Mouse (Mus musculus) testis, adult 2 months (tissue): ENCODE measurements at regions not wholly inside any gene's neighbourhood (a gene's known extent, or its start where the extent isn't known, plus 50 kb on each side); places are given as distances from the start of the nearest gene placed in this dataset.

Source experiments
- H3K27ac ChIP-seq: fragments of 200-500 bp; 2 replicates; pipeline ENCODE4 v1.5.1; 2012; ENCODE audit warnings: low read depth, low read length; ENCODE audit not compliant: control insufficient read depth, insufficient read depth
- H3K27me3 ChIP-seq: fragments of 200-500 bp; 2 replicates; pipeline ENCODE4 v1.6.1; 2012; ENCODE audit warnings: mild to moderate bottlenecking, low read length, moderate library complexity; ENCODE audit not compliant: control insufficient read depth, insufficient read depth
- H3K36me3 ChIP-seq: fragments of 200-500 bp; 2 replicates; pipeline ENCODE4 v1.6.1; 2012; ENCODE audit warnings: mild to moderate bottlenecking, low read length; ENCODE audit not compliant: control insufficient read depth, insufficient read depth
- H3K4me1 ChIP-seq: fragments of 200-500 bp; 2 replicates; pipeline ENCODE4 v1.6.1; 2012; ENCODE audit warnings: low read length; ENCODE audit not compliant: control insufficient read depth, insufficient read depth
- H3K4me3 ChIP-seq: fragments of 200-500 bp; 2 replicates; pipeline ENCODE4 v1.5.1; 2012; ENCODE audit warnings: low read depth, mild to moderate bottlenecking, low read length, moderate library complexity, mixed read lengths; ENCODE audit not compliant: control insufficient read depth
- CTCF ChIP-seq: fragments of 200-500 bp; IDR thresholded peaks from 2 replicates; pipeline ENCODE4 v1.5.1; 2012; ENCODE audit warnings: low read depth, mild to moderate bottlenecking, inconsistent platforms, low read length, moderate library complexity; ENCODE audit not compliant: control insufficient read depth, insufficient read depth, insufficient replicate concordance
- POLR2A ChIP-seq: fragments of 200-500 bp; IDR thresholded peaks from 2 replicates; pipeline ENCODE4 v1.6.1; 2012; ENCODE audit warnings: low read depth, mild to moderate bottlenecking, inconsistent platforms, low read length, moderate library complexity; ENCODE audit not compliant: control insufficient read depth

- Histone ChIP-seq H3K4me1 (no peaks in the 10 kb centered on the region), H3K27me3 (no peaks in the 10 kb centered on the region), H3K4me3 (no peak overlapping the region), H3K36me3 (no peaks in the 10 kb centered on the region), H3K27ac (no peak overlapping the region)
- TF ChIP-seq CTCF (no peak), POLR2A (no peak)
Measured at GRCm38 (mm10) chrX:12318848-12319651, 158.9 kb upstream of the Bcor start.

- H3K4me3 ChIP-seq = no peak overlapping the region
- no peaks in the 10 kb centered on the region for H3K36me3 ChIP-seq
- no peaks in the 10 kb centered on the region for H3K27me3 ChIP-seq
- no peaks in the 10 kb centered on the region for H3K4me1 ChIP-seq
- TF ChIP-seq CTCF = no peak
- TF ChIP-seq POLR2A = no peak
- H3K27ac ChIP-seq = no peak overlapping the region
Measured at GRCm38 (mm10) chrX:12322453-12322852, 162.3 kb upstream of the Bcor start.

GRCm38 (mm10) chrX:12323268-12323667 lies 163.1 kb upstream of the Bcor start:
- Histone ChIP-seq H3K4me3 (no peak overlapping the region), H3K4me1 (no peaks in the 10 kb centered on the region), H3K27ac (no peak overlapping the region), H3K27me3 (no peaks in the 10 kb centered on the region), H3K36me3 (no peaks in the 10 kb centered on the region)
- TF ChIP-seq POLR2A (no peak), CTCF (no peak)

- no peaks in the 10 kb centered on the region for H3K4me1 ChIP-seq
- no peak overlapping the region for H3K27ac ChIP-seq
- TF ChIP-seq CTCF = no peak
- no peak for TF ChIP-seq POLR2A
- H3K36me3 ChIP-seq = no peaks in the 10 kb centered on the region
- no peak overlapping the region for H3K4me3 ChIP-seq
- H3K27me3 ChIP-seq = no peaks in the 10 kb centered on the region
Measured at GRCm38 (mm10) chrX:12323812-12324211, 163.7 kb upstream of the Bcor start.

- no peak for TF ChIP-seq CTCF
- no peaks in the 10 kb centered on the region for H3K4me1 ChIP-seq
- H3K36me3 ChIP-seq = no peaks in the 10 kb centered on the region
- no peak overlapping the region for H3K27ac ChIP-seq
- no peaks in the 10 kb centered on the region for H3K27me3 ChIP-seq
- no peak overlapping the region for H3K4me3 ChIP-seq
Measured at GRCm38 (mm10) chrX:12327464-12327863, 167.3 kb upstream of the Bcor start.

- H3K27me3 ChIP-seq = no peaks in the 10 kb centered on the region
- H3K27ac ChIP-seq = no peak overlapping the region
- TF ChIP-seq CTCF (no peak), POLR2A (no peak)
- no peaks in the 10 kb centered on the region for H3K36me3 ChIP-seq
- H3K4me3 ChIP-seq = no peak overlapping the region
- H3K4me1 ChIP-seq = no peaks in the 10 kb centered on the region
Measured at GRCm38 (mm10) chrX:12340561-12340960, 180.4 kb upstream of the Bcor start.

- H3K27me3 ChIP-seq = no peaks in the 10 kb centered on the region
- TF ChIP-seq CTCF = no peak
- no peak for TF ChIP-seq POLR2A
- H3K4me3 ChIP-seq = no peak overlapping the region
- no peaks in the 10 kb centered on the region for H3K4me1 ChIP-seq
- H3K27ac ChIP-seq = no peak overlapping the region
- H3K36me3 ChIP-seq = no peaks in the 10 kb centered on the region
Measured at GRCm38 (mm10) chrX:12341356-12341965, 181.3 kb upstream of the Bcor start.
